Mouse (Mus musculus) heart, embryonic 12.5 days (tissue): ENCODE measurements around the gene Neurog1. TPM values are rescaled to one million over a fixed set of nuclear protein-coding genes. Genes with fewer than 3 reads are reported as not detected.
A peak's percentile ranks its signal among the peaks of the same experiment; 100 is the strongest.

Source experiments
- ATAC-seq: fragments of 200-750 bp; cut with Nextera tagmentation; 2 replicates; pipeline ENCODE4 v1.8.0; 2017; ENCODE audit warnings: moderate TSS enrichment, moderate library complexity; ENCODE audit not compliant: insufficient number of reproducible peaks, low FRiP score
- H3K27ac ChIP-seq: fragments of 300-500 bp; sonication (generic); 2 replicates; pipeline ENCODE4 v1.5.1; 2016; ENCODE audit warnings: mild to moderate bottlenecking, moderate library complexity; ENCODE audit not compliant: poor library complexity, severe bottlenecking
- H3K27me3 ChIP-seq: fragments of 300-500 bp; sonication (generic); replicated peaks from 2 replicates; pipeline ENCODE4 v1.6.1; 2016; ENCODE audit warnings: mild to moderate bottlenecking, moderate library complexity
- H3K36me3 ChIP-seq: fragments of 300-500 bp; sonication (generic); 2 replicates; pipeline ENCODE4 v1.6.1; 2016; ENCODE audit warnings: mild to moderate bottlenecking, moderate library complexity
- H3K4me1 ChIP-seq: fragments of 300-500 bp; sonication (generic); replicated peaks from 2 replicates; pipeline ENCODE4 v1.6.1; 2016; ENCODE audit warnings: mild to moderate bottlenecking
- H3K4me2 ChIP-seq: fragments of 300-500 bp; sonication (generic); 2 replicates; pipeline ENCODE4 v1.6.1; 2016; ENCODE audit warnings: mild to moderate bottlenecking, moderate library complexity
- H3K4me3 ChIP-seq: fragments of 300-500 bp; sonication (generic); 2 replicates; pipeline ENCODE4 v1.5.1; 2016; ENCODE audit warnings: mild to moderate bottlenecking
- H3K9ac ChIP-seq: fragments of 300-500 bp; sonication (generic); 2 replicates; pipeline ENCODE4 v1.6.1; 2016; ENCODE audit warnings: mild to moderate bottlenecking, moderate library complexity
- H3K9me3 ChIP-seq: fragments of 300-500 bp; sonication (generic); replicated peaks from 2 replicates; pipeline ENCODE4 v1.6.1; 2016; ENCODE audit warnings: mild to moderate bottlenecking, moderate library complexity
- WGBS: fragments of 180-500 bp; shearing (Covaris S2); methylation state at CpG from one replicate; pipeline ENCODE4 v1.1.7; 2016; 5-methylcytosine and 5-hydroxymethylcytosine counted together
- polyA plus RNA-seq: library from polyadenylated mRNA; unstranded; fragments of >200 nt; fragmentation: Nextera tagmentation; extraction: Ambion mirVana; gene quantifications from 2 replicates; pipeline ENCODE4 v1.2.1, GENCODE M21; 2016

The Neurog1 gene
- polyA plus RNA-seq, 1 experiment from 2014 or later = not detected

DNA sequence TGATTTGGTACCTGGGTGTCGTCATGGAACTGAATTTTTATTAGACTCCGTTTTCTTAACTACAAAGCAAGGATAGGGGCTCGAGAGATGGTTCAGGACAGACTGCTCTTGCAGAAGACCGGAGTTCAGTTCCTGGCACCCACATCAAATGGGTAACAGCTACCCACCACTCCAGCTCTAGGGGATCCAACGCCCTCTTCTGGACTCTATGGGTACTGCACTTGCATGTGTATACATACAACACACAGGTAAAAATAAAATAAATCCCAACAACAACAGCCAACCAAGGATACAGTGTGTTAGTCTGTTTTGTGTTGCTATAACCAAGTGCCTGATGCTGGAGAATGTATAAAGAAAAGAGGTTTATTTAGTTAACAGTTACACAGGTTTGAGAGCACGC, 28.4 kb upstream of the Neurog1 start:
- no peaks in the 10 kb centered on the region for H3K36me3 ChIP-seq
- no peaks in the 10 kb centered on the region for H3K4me1 ChIP-seq
- no peak overlapping the region for H3K4me2 ChIP-seq
- peaks cover 32% of the 10 kb centered on the region; the same call in 1 of the 2 replicates for H3K27me3 ChIP-seq
- no peak overlapping the region for H3K27ac ChIP-seq
- 75% methylated on average over 6 of the region's 6 CpGs for WGBS
- ATAC-seq = no peak
- H3K9ac ChIP-seq = no peak overlapping the region
- H3K9me3 ChIP-seq = no peaks in the 10 kb centered on the region
- no peak overlapping the region for H3K4me3 ChIP-seq

GRCm38 (mm10) chr13:56279439-56279838, 27.5 kb upstream of the Neurog1 start:
- Histone ChIP-seq H3K36me3 (no peaks in the 10 kb centered on the region), H3K9me3 (no peaks in the 10 kb centered on the region), H3K4me2 (no peak overlapping the region), H3K9ac (no peak overlapping the region), H3K4me1 (no peaks in the 10 kb centered on the region), H3K4me3 (no peak overlapping the region), H3K27ac (no peak overlapping the region), H3K27me3 (peaks cover 29% of the 10 kb centered on the region; the same call in 1 of the 2 replicates)
- no peak for ATAC-seq
- 20% methylated on average over 8 of the region's 8 CpGs for WGBS

GRCm38 (mm10) chr13:56275171-56275570, 23.2 kb upstream of the Neurog1 start:
- Histone ChIP-seq H3K9ac (no peak overlapping the region), H3K9me3 (peaks cover 10% of the 10 kb centered on the region), H3K4me2 (no peak overlapping the region), H3K4me3 (no peak overlapping the region), H3K27me3 (peaks cover 20% of the 10 kb centered on the region; the same call in 1 of the 2 replicates), H3K4me1 (no peaks in the 10 kb centered on the region), H3K27ac (no peak overlapping the region), H3K36me3 (no peaks in the 10 kb centered on the region)
- 36% methylated on average over 2 of the region's 2 CpGs for WGBS
- no peak for ATAC-seq

DNA sequence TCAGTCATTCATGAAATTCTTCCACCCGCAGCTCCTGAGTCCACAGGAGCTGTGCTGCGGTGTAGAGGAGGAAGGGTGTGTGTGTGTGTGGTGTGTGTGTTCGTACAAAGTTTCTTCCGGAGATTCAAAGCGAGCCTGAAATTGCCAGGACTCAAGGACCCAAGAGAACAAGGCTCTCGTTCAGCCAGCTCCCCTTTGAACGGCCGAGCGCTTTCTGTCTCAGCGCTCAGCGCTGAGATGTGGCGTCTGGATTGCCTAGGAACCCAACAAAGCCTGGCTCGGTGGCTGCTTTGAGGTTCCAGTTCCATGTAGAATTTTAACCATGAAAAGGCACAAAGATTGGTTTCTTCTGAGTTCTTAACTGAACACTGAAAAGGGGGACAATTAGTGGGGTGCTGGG, 18.2 kb upstream of the Neurog1 start:
- Histone ChIP-seq H3K9me3 (peaks cover 10% of the 10 kb centered on the region), H3K27me3 (peaks cover 38% of the 10 kb centered on the region), H3K4me3 (no peak overlapping the region), H3K4me1 (no peaks in the 10 kb centered on the region), H3K27ac (no peak overlapping the region), H3K36me3 (no peaks in the 10 kb centered on the region), H3K9ac (no peak overlapping the region), H3K4me2 (no peak overlapping the region)
- no peak for ATAC-seq
- WGBS = 71% methylated on average over 13 of the region's 13 CpGs

- Histone ChIP-seq H3K4me3 (no peak overlapping the region), H3K4me1 (no peaks in the 10 kb centered on the region), H3K9ac (no peak overlapping the region), H3K36me3 (no peaks in the 10 kb centered on the region), H3K9me3 (peaks cover 10% of the 10 kb centered on the region), H3K27ac (no peak overlapping the region), H3K27me3 (peaks cover 60% of the 10 kb centered on the region), H3K4me2 (no peak overlapping the region)
- ATAC-seq = no peak
- WGBS = 73% methylated on average over 4 of the region's 4 CpGs
Observed at GRCm38 (mm10) chr13:56267396-56267795, 15.4 kb upstream of the Neurog1 start.

GRCm38 (mm10) chr13:56266435-56266834, 14.5 kb upstream of the Neurog1 start:
- Histone ChIP-seq H3K4me1 (no peaks in the 10 kb centered on the region), H3K9me3 (peaks cover 4% of the 10 kb centered on the region), H3K27me3 (peaks cover 70% of the 10 kb centered on the region), H3K4me3 (no peak overlapping the region), H3K9ac (no peak overlapping the region), H3K4me2 (no peak overlapping the region), H3K36me3 (no peaks in the 10 kb centered on the region), H3K27ac (no peak overlapping the region)
- 31% methylated on average over 8 of the region's 8 CpGs for WGBS
- ATAC-seq = no peak

- Histone ChIP-seq H3K9ac (no peak overlapping the region), H3K4me1 (no peaks in the 10 kb centered on the region), H3K9me3 (no peaks in the 10 kb centered on the region), H3K27ac (no peak overlapping the region), H3K36me3 (no peaks in the 10 kb centered on the region), H3K4me2 (no peak overlapping the region), H3K4me3 (no peak overlapping the region), H3K27me3 (peaks cover 77% of the 10 kb centered on the region)
- 55% methylated on average over 5 of the region's 5 CpGs for WGBS
- no peak for ATAC-seq
Observed at GRCm38 (mm10) chr13:56265661-56266060, 13.7 kb upstream of the Neurog1 start.

DNA sequence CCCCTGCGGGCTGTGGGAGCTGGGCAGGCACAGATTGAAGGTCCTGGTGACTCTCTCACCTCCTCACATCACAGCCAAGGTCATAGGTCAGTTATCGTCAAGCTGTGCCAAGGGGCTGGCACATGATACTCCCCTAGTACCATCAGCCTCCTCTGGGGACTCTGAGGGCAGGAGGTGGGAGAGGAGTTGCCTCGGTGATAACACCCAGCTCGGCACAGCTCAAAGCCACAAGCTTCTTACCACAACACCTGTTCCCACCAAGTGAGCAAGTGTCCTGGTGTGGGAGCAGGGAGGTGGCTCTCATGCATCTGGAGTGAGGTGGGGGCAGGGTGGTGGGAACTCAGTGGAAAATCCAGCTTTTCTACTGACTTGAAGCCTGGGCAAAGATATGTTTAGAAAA, 10.3 kb upstream of the Neurog1 start:
- no peak overlapping the region for H3K27ac ChIP-seq
- ATAC-seq = no peak
- WGBS = 45% methylated on average over 4 of the region's 4 CpGs

DNA sequence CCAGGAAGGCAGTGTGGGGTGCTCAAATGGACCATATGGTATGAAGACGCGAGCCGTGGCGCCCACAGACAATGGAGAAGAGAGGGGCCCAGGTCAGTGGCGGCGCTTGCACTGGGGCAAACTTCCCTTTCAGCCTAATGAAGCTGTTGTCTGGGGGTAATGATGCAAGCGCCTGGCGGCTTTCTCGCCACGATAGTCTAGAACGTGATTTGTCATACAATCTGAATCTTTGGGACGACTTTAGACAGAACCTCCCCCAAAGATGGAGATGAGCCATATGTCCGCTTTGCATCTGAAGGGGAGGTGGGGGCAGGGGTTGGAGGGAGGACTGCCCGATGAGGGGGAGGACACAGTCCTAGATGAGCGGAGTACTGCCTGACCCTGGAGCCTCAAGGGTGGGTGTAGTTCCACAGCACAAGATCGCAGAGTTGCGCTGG, 8.4 kb upstream of the Neurog1 start:
- Histone ChIP-seq H3K4me1 (peaks cover 9% of the 10 kb centered on the region; the same call in 1 of the 2 replicates), H3K9me3 (no peaks in the 10 kb centered on the region), H3K27ac (no peak overlapping the region), H3K27me3 (peaks cover 91% of the 10 kb centered on the region), H3K4me3 (no peak overlapping the region), H3K4me2 (no peak overlapping the region), H3K36me3 (no peaks in the 10 kb centered on the region), H3K9ac (no peak overlapping the region)
- ATAC-seq = no peak
- WGBS = 4% methylated on average over 17 of the region's 17 CpGs

More for the DNA sequence above, 10.3 kb upstream of the Neurog1 start:
- Histone ChIP-seq H3K4me2 (no peak overlapping the region), H3K4me3 (no peak overlapping the region), H3K9ac (no peak overlapping the region), H3K27me3 (peaks cover 82% of the 10 kb centered on the region), H3K4me1 (peaks cover 9% of the 10 kb centered on the region; the same call in 1 of the 2 replicates), H3K36me3 (no peaks in the 10 kb centered on the region), H3K9me3 (no peaks in the 10 kb centered on the region)

- no peak for ATAC-seq
- WGBS = 3% methylated on average over 5 of the region's 5 CpGs
- Histone ChIP-seq H3K9me3 (no peaks in the 10 kb centered on the region), H3K27me3 (peaks cover 91% of the 10 kb centered on the region), H3K36me3 (no peaks in the 10 kb centered on the region), H3K9ac (no peak overlapping the region), H3K4me3 (no peak overlapping the region), H3K27ac (no peak overlapping the region), H3K4me1 (peaks cover 9% of the 10 kb centered on the region; the same call in 1 of the 2 replicates), H3K4me2 (no peak overlapping the region)
Observed at GRCm38 (mm10) chr13:56259926-56260250, 7.9 kb upstream of the Neurog1 start.

- WGBS = under 1% methylated on average over 55 of the region's 55 CpGs
- no peak for ATAC-seq
- H3K36me3 ChIP-seq = no peaks in the 10 kb centered on the region
- peaks cover 93% of the 10 kb centered on the region for H3K27me3 ChIP-seq
- no peak overlapping the region for H3K27ac ChIP-seq
- H3K4me3 ChIP-seq = peak overlapping the region; percentile 29
- no peaks in the 10 kb centered on the region for H3K9me3 ChIP-seq
- H3K9ac ChIP-seq = no peak overlapping the region
- H3K4me2 ChIP-seq = peak overlapping the region; percentile 60
- H3K4me1 ChIP-seq = peaks cover 9% of the 10 kb centered on the region; the same call in 1 of the 2 replicates
Observed at GRCm38 (mm10) chr13:56259021-56259925, 7.3 kb upstream of the Neurog1 start.
